Mouse (Mus musculus) CH12F3 (cell line): ENCODE measurements at regions not wholly inside any gene's neighbourhood (a gene's known extent, or its start where the extent isn't known, plus 50 kb on each side); places are given as distances from the start of the nearest gene placed in this dataset.

Source experiments
- in situ Hi-C: fragments of 300-500 bp; cut with MboI; formaldehyde crosslinking; loops from 2 replicates; pipeline ENCODE4 v1.14.3; 2020; ENCODE audit warnings: low sequenced_read_pairs

GRCm38 (mm10) chr15:6087208-6087607 is 212.4 kb upstream of the Dab2 start:
- in situ Hi-C loops, result loop anchor here (10.0 kb wide), 1 partner anchor 852 kb away; no protein-coding TSS in a partner anchor

- in situ Hi-C loops, result loop anchor here (10.0 kb wide), 1 partner anchor 854 kb away; no protein-coding TSS in a partner anchor
Measured at GRCm38 (mm10) chr15:6088498-6088897, 211.1 kb upstream of the Dab2 start.

- in situ Hi-C loops, result no loop called here
Measured at GRCm38 (mm10) chr15:6129697-6130096, 169.9 kb upstream of the Dab2 start.

GRCm38 (mm10) chr15:6132216-6132615 is 167.4 kb upstream of the Dab2 start:
- in situ Hi-C loops, result no loop called here

GRCm38 (mm10) chr15:6145071-6145470 is 154.5 kb upstream of the Dab2 start:
- in situ Hi-C loops, result no loop called here

GRCm38 (mm10) chr15:6154706-6155105 is 144.9 kb upstream of the Dab2 start:
- in situ Hi-C loops, result no loop called here

- in situ Hi-C loops, result no loop called here
Measured at GRCm38 (mm10) chr15:6180261-6180660, 119.3 kb upstream of the Dab2 start.

GRCm38 (mm10) chr15:6183627-6184026 is 116.0 kb upstream of the Dab2 start:
- in situ Hi-C loops, result no loop called here

- in situ Hi-C loops, result no loop called here
Measured at GRCm38 (mm10) chr15:6191845-6192244, 107.7 kb upstream of the Dab2 start.

GRCm38 (mm10) chr15:6207239-6207638 is 92.3 kb upstream of the Dab2 start:
- in situ Hi-C loops, result loop anchor here (10.0 to 25.0 kb wide), 2 partner anchors 972 to 1120 kb away; no protein-coding TSS in a partner anchor

GRCm38 (mm10) chr15:6209301-6209700 is 90.3 kb upstream of the Dab2 start:
- in situ Hi-C loops, result loop anchor here (10.0 to 25.0 kb wide), 2 partner anchors 974 to 1122 kb away; no protein-coding TSS in a partner anchor

- in situ Hi-C loops, result loop anchor here (25.0 kb wide), 1 partner anchor 1131 kb away; no protein-coding TSS in a partner anchor
Measured at GRCm38 (mm10) chr15:6218087-6218486, 81.5 kb upstream of the Dab2 start.

- in situ Hi-C loops, result no loop called here
Measured at GRCm38 (mm10) chr15:6225227-6225626, 74.4 kb upstream of the Dab2 start.

- in situ Hi-C loops, result no loop called here
Measured at GRCm38 (mm10) chr15:6230618-6231017, 69.0 kb upstream of the Dab2 start.

- in situ Hi-C loops, result no loop called here
Measured at GRCm38 (mm10) chr15:6231308-6232103, 68.1 kb upstream of the Dab2 start.

- in situ Hi-C loops, result no loop called here
Measured at GRCm38 (mm10) chr15:6233621-6234020, 66.0 kb upstream of the Dab2 start.

- in situ Hi-C loops, result no loop called here
Measured at GRCm38 (mm10) chr15:6236583-6236982, 63.0 kb upstream of the Dab2 start.

GRCm38 (mm10) chr15:6237726-6238125 is 61.9 kb upstream of the Dab2 start:
- in situ Hi-C loops, result no loop called here

GRCm38 (mm10) chr15:6238133-6238532 is 61.5 kb upstream of the Dab2 start:
- in situ Hi-C loops, result no loop called here

- in situ Hi-C loops, result no loop called here
Measured at GRCm38 (mm10) chr15:6238755-6239154, 60.8 kb upstream of the Dab2 start.

GRCm38 (mm10) chr15:6242132-6242531 is 57.5 kb upstream of the Dab2 start:
- in situ Hi-C loops, result no loop called here

- in situ Hi-C loops, result no loop called here
Measured at GRCm38 (mm10) chr15:6244401-6244800, 55.2 kb upstream of the Dab2 start.
